Mouse (Mus musculus): ENCODE data around the gene V1rd19. TPM values are rescaled to one million over a fixed set of nuclear protein-coding genes. Genes with fewer than 3 reads are reported as not detected.

Gene V1rd19
- under 1 TPM in 1 of 2 experiments, not detected in 1; 0.08 TPM for polyA plus RNA-seq (2017; shearing (Covaris generic))

DNA sequence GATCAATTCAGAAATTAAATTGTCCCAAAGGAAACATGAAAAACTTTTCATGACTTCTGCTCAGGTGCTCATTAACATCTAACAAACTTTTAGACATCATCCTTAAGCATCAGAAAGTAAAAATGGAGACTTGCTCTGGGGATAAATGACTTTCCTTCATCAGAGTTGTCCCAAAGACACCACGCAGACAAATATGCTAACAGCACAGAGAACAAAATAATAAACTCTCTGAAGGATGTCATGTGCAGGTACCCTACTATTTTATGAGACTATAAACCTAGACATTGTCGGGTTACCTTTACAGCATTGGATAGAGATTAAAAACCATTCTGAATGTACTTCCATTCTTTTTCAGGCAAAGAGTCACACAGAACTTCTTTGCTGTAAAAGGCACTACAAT, at the start of gene V1rd19:
Gene V1rd19, plus strand, starts transcription at position 301 of the 400 bp plus-strand sequence.

DNA sequence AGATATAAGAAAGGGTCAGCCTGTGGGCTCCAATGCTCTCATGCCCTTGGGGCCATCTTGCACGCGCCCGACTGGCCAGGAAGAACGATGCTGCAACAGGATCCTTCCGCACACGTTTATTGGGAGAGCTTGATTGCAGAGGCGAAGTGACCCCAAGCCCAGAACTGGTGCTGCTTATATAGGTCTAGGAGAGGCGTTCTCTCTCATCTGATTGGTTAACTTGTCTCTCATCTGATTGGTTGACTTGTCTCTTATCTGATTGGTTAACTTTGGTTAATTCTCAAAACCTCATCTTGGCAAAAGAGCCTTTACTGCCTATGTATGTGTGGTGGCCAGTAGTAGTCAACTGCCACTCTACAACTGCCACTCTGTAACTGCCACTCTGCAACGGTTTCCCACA, 27.2 kb upstream of the V1rd19 start, which contains the start of gene Vmn1r181:
Gene Vmn1r181, plus strand, starts transcription at position 301 of the 400 bp plus-strand sequence.

DNA sequence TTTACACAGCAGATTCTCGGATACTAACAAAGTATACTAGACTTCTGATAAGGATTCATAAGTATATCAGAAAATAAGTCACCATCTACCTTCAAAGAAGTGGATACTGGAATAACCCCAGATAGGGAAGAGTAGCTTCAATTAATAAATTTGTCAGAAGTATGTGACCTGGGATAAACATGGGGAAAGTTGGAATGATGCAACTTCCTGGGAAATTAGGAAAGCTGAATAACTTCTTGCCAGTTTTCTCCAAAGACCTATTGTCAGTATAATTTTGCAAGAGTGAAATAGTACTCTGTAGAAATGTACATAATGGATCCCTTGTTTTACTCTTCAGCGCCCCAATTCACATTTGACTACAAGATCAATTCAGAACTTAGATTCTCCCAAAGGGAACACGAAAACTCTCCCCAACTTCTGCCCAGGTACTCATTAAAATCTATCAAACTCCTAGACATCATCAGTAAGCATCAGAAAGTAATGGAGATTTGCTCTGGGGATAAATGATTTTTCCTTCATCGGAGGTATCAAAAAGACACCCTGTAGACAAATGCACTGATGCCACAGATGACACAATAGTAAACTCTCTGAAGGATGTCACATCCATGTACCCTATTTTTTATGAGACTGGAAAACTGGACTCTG, 51.3 kb downstream of the V1rd19 start, which contains the start of gene Vmn1r183:
Gene Vmn1r183, plus strand, starts transcription at position 595 of the 645 bp plus-strand sequence.

Other genes with a start within 250 kb of the V1rd19 start
- gene Vmn1r174, start 249.4 kb upstream of the V1rd19 start, polyA plus RNA-seq (2017; shearing (Covaris generic)), result under 1 TPM; 0.06 to 0.33 TPM
- under 1 TPM in 1 of 2 experiments, not detected in 1; 0.17 TPM for gene Vmn1r175, start 191.0 kb upstream of the V1rd19 start, polyA plus RNA-seq (2017; shearing (Covaris generic))
- gene Vmn1r176, start 164.3 kb upstream of the V1rd19 start, polyA plus RNA-seq (2017; shearing (Covaris generic)), result not detected
- gene Vmn1r177, start 135.2 kb upstream of the V1rd19 start, polyA plus RNA-seq (2017; shearing (Covaris generic)), result not detected
- gene Vmn1r178, start 109.7 kb upstream of the V1rd19 start, polyA plus RNA-seq (2017; shearing (Covaris generic)), result 1 to 10 TPM in 1 of 2 experiments, under 1 TPM in 1; 0.12 to 1.1 TPM
- 1 to 10 TPM in 1 of 2 experiments, under 1 TPM in 1; 0.12 to 1.4 TPM for gene Vmn1r179, start 74.7 kb upstream of the V1rd19 start, polyA plus RNA-seq (2017; shearing (Covaris generic))
- gene Vmn1r180, start 51.1 kb upstream of the V1rd19 start, polyA plus RNA-seq (2017; shearing (Covaris generic)), result not detected
- under 1 TPM; 0.10 to 0.12 TPM for gene Vmn1r181, start 27.1 kb upstream of the V1rd19 start, polyA plus RNA-seq (2017; shearing (Covaris generic))
- gene Vmn1r183, start 51.6 kb downstream of the V1rd19 start, polyA plus RNA-seq (2017; shearing (Covaris generic)), result 1 to 10 TPM in 1 of 2 experiments, under 1 TPM in 1; 0.05 to 1.3 TPM
- gene Zfp180, start 80.2 kb downstream of the V1rd19 start, polyA plus RNA-seq (2017; shearing (Covaris generic)), result 10 to 100 TPM; 28.1 to 47.1 TPM
- under 1 TPM; 0.60 to 0.88 TPM for gene Zfp112, start 110.6 kb downstream of the V1rd19 start, polyA plus RNA-seq (2017; shearing (Covaris generic))
- 10 to 100 TPM; 13.4 to 18.2 TPM for gene Zfp235, start 132.5 kb downstream of the V1rd19 start, polyA plus RNA-seq (2017; shearing (Covaris generic))
- 1 to 10 TPM in 1 of 2 experiments, under 1 TPM in 1; 0.78 to 1.6 TPM for gene Zfp114, start 173.4 kb downstream of the V1rd19 start, polyA plus RNA-seq (2017; shearing (Covaris generic))
- 1 to 10 TPM in 1 of 2 experiments, under 1 TPM in 1; 0.80 to 3.0 TPM for gene Zfp111, start 209.8 kb downstream of the V1rd19 start, polyA plus RNA-seq (2017; shearing (Covaris generic))
- 1 to 10 TPM; 5.5 to 5.8 TPM for gene Zfp109, start 235.9 kb downstream of the V1rd19 start, polyA plus RNA-seq (2017; shearing (Covaris generic))